Mouse (Mus musculus): Measurements from ENCODE around the gene Rag1.

The Rag1 gene

GRCm38 (mm10) chr2:101618373-101618772, 30.9 kb downstream of the Rag1 start:
- TF ChIP-seq GATA4 (IDR thresholded peaks at IDR 0.05; ENCODE audit: insufficient replicate concordance, low read length): no peak

GRCm38 (mm10) chr2:101615464-101616305, 33.6 kb downstream of the Rag1 start:
- no peak for TF ChIP-seq GATA4 (IDR thresholded peaks at IDR 0.05; ENCODE audit: insufficient replicate concordance, low read length)

DNA sequence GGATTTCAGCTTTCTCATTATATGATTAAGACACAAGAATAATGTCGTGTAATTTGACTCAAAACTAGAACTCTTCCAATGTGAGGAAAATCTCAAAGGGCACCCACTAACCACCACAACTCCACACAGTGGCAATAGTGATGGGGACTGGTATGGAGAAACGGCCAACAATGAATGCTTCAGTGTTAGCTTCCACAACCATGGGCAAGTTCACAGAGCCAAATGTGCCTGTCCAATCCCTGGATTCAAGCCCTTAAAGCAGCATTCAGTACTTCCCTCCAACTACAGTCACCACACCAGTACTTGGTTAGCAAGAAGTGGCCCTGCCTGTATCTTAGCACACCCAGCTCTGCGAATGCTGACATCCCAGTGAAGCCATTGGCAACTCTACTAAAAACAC, 38.4 kb downstream of the Rag1 start:
- no peak for TF ChIP-seq GATA4 (IDR thresholded peaks at IDR 0.05; ENCODE audit: insufficient replicate concordance, low read length)

GRCm38 (mm10) chr2:101608232-101608894, 40.9 kb downstream of the Rag1 start:
- TF ChIP-seq GATA4 (IDR thresholded peaks at IDR 0.05; ENCODE audit: insufficient replicate concordance, low read length): no peak

DNA sequence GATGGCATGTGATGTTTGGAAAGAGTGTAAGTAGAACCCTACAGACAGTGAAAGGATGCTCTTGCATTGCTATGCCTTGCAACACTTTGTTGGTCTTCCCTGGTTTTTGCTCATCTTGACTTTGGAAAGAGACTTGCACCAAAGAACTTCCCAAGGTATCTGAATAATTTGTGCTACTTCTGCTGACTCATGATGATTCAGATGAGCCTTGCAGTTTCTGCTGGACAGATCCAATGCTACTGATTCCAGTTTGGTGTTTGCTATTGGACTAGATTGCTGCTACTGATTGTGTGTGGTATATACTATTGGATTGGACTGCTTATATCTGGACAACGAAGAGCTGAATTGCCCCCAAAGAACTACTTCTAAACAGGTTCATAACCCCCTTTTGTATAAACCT, 46.2 kb downstream of the Rag1 start:
- TF ChIP-seq GATA4 (IDR thresholded peaks at IDR 0.05; ENCODE audit: insufficient replicate concordance, low read length): no peak

DNA sequence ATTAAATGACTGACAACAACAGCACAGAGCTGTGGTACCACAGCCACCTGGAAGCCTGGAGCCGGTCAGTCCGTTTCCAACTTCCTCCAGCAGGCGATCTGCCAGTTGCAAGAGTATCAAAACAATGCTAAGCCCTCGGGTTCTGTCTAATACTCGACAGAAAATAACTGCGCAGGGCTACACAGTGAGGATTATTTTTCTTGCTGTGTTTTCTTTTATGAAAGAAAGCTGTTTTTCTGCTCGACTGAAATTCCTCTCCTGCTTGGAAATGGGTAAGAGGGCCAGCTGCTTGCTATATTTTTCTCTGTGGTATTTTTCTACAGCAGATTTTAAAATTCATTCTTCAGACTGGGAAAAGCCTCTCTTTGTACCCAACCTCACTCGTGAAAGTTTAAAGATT, 48.6 kb downstream of the Rag1 start:
- TF ChIP-seq GATA4 (IDR thresholded peaks at IDR 0.05; ENCODE audit: insufficient replicate concordance, low read length): no peak

GRCm38 (mm10) chr2:101598190-101599181, 50.8 kb downstream of the Rag1 start:
- TF ChIP-seq GATA4 (IDR thresholded peaks at IDR 0.05; ENCODE audit: insufficient replicate concordance, low read length): no peak

DNA sequence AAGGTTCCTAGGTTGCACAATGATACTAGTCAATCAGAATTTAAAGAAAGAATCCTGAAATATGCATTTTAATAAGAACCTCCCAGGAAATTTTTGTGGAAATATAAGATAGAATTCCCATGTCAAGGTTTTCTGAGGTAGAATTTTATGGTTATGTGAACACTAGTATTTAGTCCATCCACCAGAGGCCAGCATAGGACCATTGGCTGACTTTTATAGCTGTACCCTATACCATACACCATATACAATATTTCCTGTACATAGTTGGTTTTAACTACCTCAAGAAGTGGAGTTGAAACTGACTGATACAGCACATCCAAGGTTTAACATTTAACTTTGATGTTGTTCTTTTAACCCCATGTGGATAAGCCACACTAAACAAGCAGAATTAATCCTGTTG, 52.1 kb downstream of the Rag1 start:
- no peak for TF ChIP-seq GATA4 (IDR thresholded peaks at IDR 0.05; ENCODE audit: insufficient replicate concordance, low read length)

- TF ChIP-seq GATA4 (IDR thresholded peaks at IDR 0.05; ENCODE audit: insufficient replicate concordance, low read length): no peak
Measured at GRCm38 (mm10) chr2:101594681-101595080, 54.6 kb downstream of the Rag1 start.

DNA sequence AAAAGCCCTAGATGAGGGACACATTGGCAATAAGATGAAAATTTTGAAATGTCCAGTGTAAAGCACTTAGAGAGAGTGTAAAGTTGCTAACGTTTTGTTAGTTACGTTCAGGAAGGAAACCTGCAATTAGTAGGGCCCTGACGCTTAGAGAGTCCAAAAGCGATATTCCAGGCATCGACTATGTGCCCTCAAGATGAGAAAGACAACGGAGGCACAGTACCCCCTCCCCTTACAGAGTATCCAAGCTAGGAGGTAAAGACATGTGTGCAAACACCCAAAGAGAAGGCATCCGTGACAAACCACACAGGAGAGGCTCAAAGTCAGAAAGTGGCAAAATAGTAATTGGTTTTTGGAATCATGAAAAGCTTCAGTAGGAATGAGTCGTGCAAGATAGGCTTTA, 56.4 kb downstream of the Rag1 start:
- no peak for TF ChIP-seq GATA4 (IDR thresholded peaks at IDR 0.05; ENCODE audit: insufficient replicate concordance, low read length)

- TF ChIP-seq GATA4 (IDR thresholded peaks at IDR 0.05; ENCODE audit: insufficient replicate concordance, low read length): no peak
Measured at GRCm38 (mm10) chr2:101592023-101592841, 57.1 kb downstream of the Rag1 start.

GRCm38 (mm10) chr2:101591356-101591755, 57.9 kb downstream of the Rag1 start:
- no peak for TF ChIP-seq GATA4 (IDR thresholded peaks at IDR 0.05; ENCODE audit: insufficient replicate concordance, low read length)
